Mouse (Mus musculus) neural tube, embryonic 15.5 days (tissue): ENCODE measurements around the gene Col17a1. TPM values are rescaled to one million over a fixed set of nuclear protein-coding genes. Genes with fewer than 3 reads are reported as not detected.

ENCODE experiments used
- ATAC-seq: fragments of 200-750 bp; cut with Nextera tagmentation; 2 replicates; pipeline ENCODE4 v1.8.0; 2017; ENCODE audit warnings: mild to moderate bottlenecking, moderate TSS enrichment, moderate library complexity; ENCODE audit not compliant: low FRiP score
- H3K27ac ChIP-seq: fragments of 300-500 bp; sonication (generic); replicated peaks from 2 replicates; pipeline ENCODE4 v1.5.1; 2015; ENCODE audit warnings: mild to moderate bottlenecking, inconsistent platforms
- H3K27me3 ChIP-seq: fragments of 300-500 bp; sonication (generic); replicated peaks from 2 replicates; pipeline ENCODE4 v1.6.1; 2015; ENCODE audit warnings: inconsistent platforms
- H3K36me3 ChIP-seq: fragments of 300-500 bp; sonication (generic); 2 replicates; pipeline ENCODE4 v1.6.1; 2015; ENCODE audit warnings: inconsistent platforms
- H3K4me1 ChIP-seq: fragments of 300-500 bp; sonication (generic); 2 replicates; pipeline ENCODE4 v1.6.1; 2015; ENCODE audit warnings: inconsistent platforms
- H3K4me2 ChIP-seq: fragments of 300-500 bp; sonication (generic); 2 replicates; pipeline ENCODE4 v1.6.1; 2015; ENCODE audit warnings: inconsistent platforms, mild to moderate bottlenecking, moderate library complexity
- H3K4me3 ChIP-seq: fragments of 300-500 bp; sonication (generic); replicated peaks from 2 replicates; pipeline ENCODE4 v1.5.1; 2015; ENCODE audit warnings: mild to moderate bottlenecking, inconsistent platforms
- H3K9ac ChIP-seq: fragments of 300-500 bp; sonication (generic); replicated peaks from 2 replicates; pipeline ENCODE4 v1.6.1; 2015; ENCODE audit warnings: mild to moderate bottlenecking, inconsistent platforms
- H3K9me3 ChIP-seq: fragments of 300-500 bp; sonication (generic); replicated peaks from 2 replicates; pipeline ENCODE4 v1.6.1; 2016; ENCODE audit warnings: inconsistent platforms
- WGBS: fragments of 180-500 bp; shearing (Covaris S2); methylation state at CpG from one replicate; pipeline ENCODE4 v1.1.7; 2015; ENCODE audit warnings: mixed read lengths; 5-methylcytosine and 5-hydroxymethylcytosine counted together
- polyA plus RNA-seq: library from polyadenylated mRNA; unstranded; fragments of >200 nt; fragmentation: Nextera tagmentation; extraction: Ambion mirVana; gene quantifications from 2 replicates; pipeline ENCODE4 v1.2.1, GENCODE M21; 2015

Gene Col17a1
- polyA plus RNA-seq, 1 experiment from 2014 or later, result 0.36 TPM

- Histone ChIP-seq H3K9me3 (no peaks in the 10 kb centered on the region), H3K27ac (no peak overlapping the region), H3K4me2 (no peak overlapping the region), H3K27me3 (no peaks in the 10 kb centered on the region; the same call in 1 of the 2 replicates), H3K4me1 (peaks cover 5% of the 10 kb centered on the region), H3K4me3 (no peak overlapping the region), H3K9ac (no peak overlapping the region), H3K36me3 (no peaks in the 10 kb centered on the region)
- WGBS, result 89% methylated on average over 9 of the region's 9 CpGs
- peak; percentile 8; the same call in 1 of the 2 replicates for ATAC-seq
Observed at GRCm38 (mm10) chr19:47659765-47660408, 32.0 kb downstream of the Col17a1 start.

DNA sequence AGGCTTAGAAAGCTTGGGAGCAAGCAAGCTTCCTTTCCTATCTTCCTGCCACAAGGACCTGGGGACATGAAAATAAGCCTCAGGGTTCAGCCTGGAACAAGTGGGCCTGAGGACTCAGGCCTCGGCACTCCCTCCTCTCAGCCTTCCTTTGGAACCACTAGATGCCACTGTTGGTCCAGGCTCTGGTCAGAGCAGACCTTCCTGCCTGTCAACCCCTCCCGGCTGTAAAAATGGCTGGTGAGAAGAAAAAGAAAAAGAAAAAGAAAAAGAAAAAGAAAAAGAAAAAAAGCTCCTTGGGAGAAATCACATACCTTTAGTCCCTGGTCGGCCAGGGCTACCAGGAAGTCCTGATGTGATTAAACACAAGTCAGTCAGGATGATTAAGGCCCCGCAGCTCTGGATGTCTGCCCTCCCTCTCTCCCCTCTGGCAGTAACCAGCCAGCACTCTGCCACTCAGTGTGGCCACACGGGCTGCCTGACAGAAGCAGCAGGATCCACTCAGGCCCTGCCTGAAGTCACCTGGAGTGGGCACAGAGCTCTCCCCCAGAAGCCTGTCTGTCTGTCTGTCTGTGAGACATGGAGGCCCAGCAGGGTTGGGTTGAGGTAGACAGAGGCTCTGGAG lies 32.9 kb downstream of the Col17a1 start:
- Histone ChIP-seq H3K27ac (peak overlapping the region; percentile 19; the same call in 1 of the 2 replicates), H3K4me3 (no peak overlapping the region), H3K9me3 (no peaks in the 10 kb centered on the region), H3K27me3 (no peaks in the 10 kb centered on the region; the same call in 1 of the 2 replicates), H3K36me3 (no peaks in the 10 kb centered on the region), H3K9ac (0 out of 2 replicates have a peak overlapping the region, but pooled peaks have one; percentile 8), H3K4me2 (no peak overlapping the region), H3K4me1 (peaks cover 5% of the 10 kb centered on the region)
- peak; percentile 87 for ATAC-seq
- 17% methylated on average over 5 of the region's 5 CpGs for WGBS

DNA sequence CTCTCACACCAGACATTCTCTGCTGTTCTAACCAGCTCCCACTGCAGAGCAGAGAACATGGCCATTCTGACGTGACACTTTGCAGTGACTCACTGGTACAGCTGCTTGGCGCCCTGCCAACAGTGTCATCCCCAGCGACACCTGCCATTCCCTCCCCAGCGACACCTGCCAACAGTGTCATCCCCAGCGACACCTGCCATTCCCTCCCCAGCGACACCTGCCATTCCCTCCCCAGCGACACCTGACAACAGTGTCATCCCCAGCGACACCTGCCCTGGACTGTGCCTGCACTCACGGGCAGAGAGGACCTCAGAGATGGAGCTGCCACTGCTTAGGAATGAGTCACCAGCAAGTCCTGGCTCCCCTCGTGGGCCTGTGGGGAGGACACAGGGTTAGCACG lies 37.0 kb downstream of the Col17a1 start:
- no peak for ATAC-seq
- no peak overlapping the region for H3K27ac ChIP-seq

GRCm38 (mm10) chr19:47653173-47653572 lies 38.7 kb downstream of the Col17a1 start:
- no peak overlapping the region for H3K4me2 ChIP-seq
- no peaks in the 10 kb centered on the region for H3K36me3 ChIP-seq
- H3K4me3 ChIP-seq, result no peak overlapping the region
- 88% methylated on average over 8 of the region's 8 CpGs for WGBS
- H3K9me3 ChIP-seq, result no peaks in the 10 kb centered on the region
- H3K27me3 ChIP-seq, result no peaks in the 10 kb centered on the region
- H3K27ac ChIP-seq, result no peak overlapping the region
- no peak overlapping the region for H3K9ac ChIP-seq
- no peaks in the 10 kb centered on the region for H3K4me1 ChIP-seq
- ATAC-seq, result no peak

More for the DNA sequence above, 37.0 kb downstream of the Col17a1 start:
- H3K36me3 ChIP-seq, result no peaks in the 10 kb centered on the region
- no peak overlapping the region for H3K4me3 ChIP-seq
- H3K9me3 ChIP-seq, result no peaks in the 10 kb centered on the region
- WGBS, result 75% methylated on average over 11 of the region's 11 CpGs
- H3K9ac ChIP-seq, result no peak overlapping the region
- no peaks in the 10 kb centered on the region for H3K27me3 ChIP-seq
- peaks cover 5% of the 10 kb centered on the region for H3K4me1 ChIP-seq
- no peak overlapping the region for H3K4me2 ChIP-seq

DNA sequence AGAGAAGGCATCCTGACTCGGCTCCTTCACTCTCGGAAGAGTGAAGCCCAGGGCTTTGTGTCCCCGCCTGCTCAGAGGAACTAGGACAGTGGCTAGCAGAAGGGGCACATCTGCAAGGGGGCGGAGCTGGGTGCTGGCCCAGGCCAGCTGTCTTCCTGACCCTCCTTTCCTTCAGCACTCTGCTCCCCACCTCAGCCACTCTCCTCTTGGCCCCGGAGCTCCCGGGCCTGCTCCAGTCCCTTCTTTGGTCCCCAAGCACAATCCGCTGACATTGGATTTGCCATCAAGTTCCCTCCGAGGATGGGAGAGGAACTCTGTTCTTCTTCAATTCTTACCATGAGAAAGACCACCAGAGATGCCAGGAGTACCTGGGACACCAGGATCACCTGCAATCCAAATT lies 39.6 kb downstream of the Col17a1 start:
- H3K27ac ChIP-seq, result no peak overlapping the region
- H3K4me2 ChIP-seq, result no peak overlapping the region
- ATAC-seq, result no peak
- H3K4me1 ChIP-seq, result no peaks in the 10 kb centered on the region
- peaks cover 2% of the 10 kb centered on the region; the same call in 1 of the 2 replicates for H3K36me3 ChIP-seq
- H3K27me3 ChIP-seq, result no peaks in the 10 kb centered on the region
- H3K4me3 ChIP-seq, result no peak overlapping the region
- WGBS, result 73% methylated on average over 8 of the region's 8 CpGs
- H3K9me3 ChIP-seq, result no peaks in the 10 kb centered on the region
- no peak overlapping the region for H3K9ac ChIP-seq

DNA sequence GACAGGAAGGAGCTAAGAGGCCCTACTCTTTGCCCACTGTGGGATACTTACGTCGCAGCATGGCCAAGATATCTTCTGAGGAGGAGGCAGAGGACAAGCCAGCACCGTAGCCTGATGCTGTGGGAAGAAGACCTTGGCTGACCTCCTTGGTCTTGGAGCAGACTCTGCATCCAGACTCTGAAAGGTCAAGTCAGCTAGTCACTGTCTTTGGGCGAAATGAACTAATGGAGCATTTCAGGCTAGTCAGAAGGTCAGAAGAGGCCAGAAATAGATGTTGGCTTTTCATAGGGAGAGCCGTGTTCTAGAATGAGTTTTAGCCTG lies 40.8 kb downstream of the Col17a1 start:
- ATAC-seq, result no peak

DNA sequence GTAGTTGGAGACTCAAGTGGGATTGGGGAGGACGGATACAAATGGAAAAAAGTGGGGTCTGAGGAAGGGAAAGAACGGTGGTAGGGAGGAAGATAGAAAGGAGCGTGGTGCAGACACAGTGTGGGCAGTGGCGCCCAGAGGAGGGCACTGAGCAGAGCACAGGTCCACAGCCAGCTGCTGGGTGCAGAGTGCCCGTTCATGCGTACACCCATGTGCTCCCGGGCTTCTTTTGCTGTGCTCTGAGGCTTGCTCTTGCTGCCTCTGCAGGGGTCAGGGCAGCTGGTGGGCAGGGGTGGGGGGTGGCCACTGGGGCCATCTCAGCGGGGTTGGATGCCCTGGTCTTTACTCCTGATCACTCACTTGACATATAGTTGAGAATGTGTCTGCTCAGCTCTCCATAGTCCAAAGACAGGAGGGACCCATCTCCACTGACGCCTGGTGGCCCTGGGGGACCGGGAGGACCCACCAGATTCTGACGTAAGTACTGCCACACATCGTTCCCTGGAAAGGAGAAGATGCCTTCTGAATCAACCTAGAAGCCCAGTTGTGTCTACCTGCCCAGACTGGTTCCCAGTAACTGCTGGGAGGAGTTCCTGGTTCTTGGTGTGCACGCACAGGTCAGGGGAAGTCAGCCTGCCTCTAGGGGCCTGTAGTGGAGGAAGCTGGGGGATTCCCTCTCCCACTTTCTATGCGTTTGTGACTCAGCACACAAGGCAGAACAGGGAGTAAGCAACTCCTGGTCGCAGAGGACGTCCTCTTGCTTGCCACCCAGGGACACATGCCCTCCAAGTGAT lies 41.3 kb downstream of the Col17a1 start:
- WGBS, result 91% methylated on average over 16 of the region's 16 CpGs
- Histone ChIP-seq H3K9ac (no peak overlapping the region), H3K27me3 (no peaks in the 10 kb centered on the region), H3K4me1 (no peaks in the 10 kb centered on the region), H3K4me2 (no peak overlapping the region), H3K4me3 (no peak overlapping the region), H3K36me3 (peaks cover 2% of the 10 kb centered on the region; the same call in 1 of the 2 replicates), H3K9me3 (no peaks in the 10 kb centered on the region), H3K27ac (no peak overlapping the region)
- no peak for ATAC-seq

More for the DNA sequence above, 40.8 kb downstream of the Col17a1 start:
- WGBS, result 93% methylated on average over 5 of the region's 5 CpGs
- Histone ChIP-seq H3K4me1 (no peaks in the 10 kb centered on the region), H3K4me2 (no peak overlapping the region), H3K27me3 (no peaks in the 10 kb centered on the region), H3K9me3 (no peaks in the 10 kb centered on the region), H3K36me3 (peaks cover 2% of the 10 kb centered on the region; the same call in 1 of the 2 replicates), H3K4me3 (no peak overlapping the region), H3K9ac (no peak overlapping the region), H3K27ac (no peak overlapping the region)

DNA sequence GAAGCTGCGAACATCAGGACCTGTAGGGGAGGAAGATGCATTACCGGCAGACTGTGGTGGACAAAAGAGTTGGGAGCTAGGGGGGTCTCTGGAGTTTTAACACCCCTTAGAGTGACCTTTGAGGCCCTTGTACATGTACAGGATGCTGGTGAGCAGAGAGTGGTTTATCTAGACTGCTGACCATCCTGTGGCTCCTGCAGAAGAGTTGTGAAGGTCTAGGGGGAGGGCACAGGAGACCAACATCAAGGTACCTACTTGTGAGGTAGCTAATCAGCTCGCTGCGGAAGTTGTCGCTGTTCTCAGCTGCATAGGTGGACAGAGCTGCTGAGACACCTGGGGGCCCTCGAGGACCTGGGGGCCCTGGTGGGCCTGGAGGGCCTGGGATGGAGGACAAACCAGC lies 42.8 kb downstream of the Col17a1 start:
- WGBS, result 90% methylated on average over 6 of the region's 6 CpGs
- Histone ChIP-seq H3K9ac (no peak overlapping the region), H3K36me3 (peaks cover 2% of the 10 kb centered on the region; the same call in 1 of the 2 replicates), H3K9me3 (no peaks in the 10 kb centered on the region), H3K27me3 (no peaks in the 10 kb centered on the region), H3K4me1 (no peaks in the 10 kb centered on the region), H3K4me2 (no peak overlapping the region), H3K27ac (no peak overlapping the region), H3K4me3 (no peak overlapping the region)
- ATAC-seq, result no peak

- Histone ChIP-seq H3K4me1 (no peaks in the 10 kb centered on the region), H3K9ac (no peak overlapping the region), H3K4me3 (no peak overlapping the region), H3K27ac (no peak overlapping the region), H3K4me2 (no peak overlapping the region), H3K9me3 (no peaks in the 10 kb centered on the region), H3K36me3 (peaks cover 10% of the 10 kb centered on the region), H3K27me3 (no peaks in the 10 kb centered on the region)
- ATAC-seq, result no peak
- WGBS, result 92% methylated on average over 6 of the region's 6 CpGs
Observed at GRCm38 (mm10) chr19:47646508-47647120, 45.3 kb downstream of the Col17a1 start.

DNA sequence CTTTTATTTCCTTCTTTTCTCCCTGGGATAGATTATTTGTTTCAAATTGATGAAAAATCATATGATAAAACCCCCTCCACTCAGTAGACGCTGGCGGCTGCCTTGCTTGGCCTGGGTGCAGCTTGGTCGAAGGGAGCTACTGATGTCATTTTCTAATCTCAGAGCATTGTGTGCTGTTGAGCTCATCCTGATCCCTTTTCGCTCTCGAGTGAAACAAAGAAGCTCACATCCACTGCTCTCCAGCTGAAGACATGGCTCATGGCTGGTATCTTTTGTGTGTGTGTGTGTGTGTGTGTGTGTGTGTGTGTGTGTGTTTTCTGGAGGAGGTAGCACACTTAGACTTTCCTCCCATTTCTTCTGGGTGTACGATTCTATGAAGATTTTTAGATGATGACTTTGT lies 46.3 kb downstream of the Col17a1 start:
- no peak for ATAC-seq

GRCm38 (mm10) chr19:47643910-47644309 lies 48.0 kb downstream of the Col17a1 start:
- peaks cover 33% of the 10 kb centered on the region for H3K36me3 ChIP-seq
- H3K4me2 ChIP-seq, result no peak overlapping the region
- H3K4me3 ChIP-seq, result no peak overlapping the region
- H3K27me3 ChIP-seq, result no peaks in the 10 kb centered on the region
- H3K4me1 ChIP-seq, result no peaks in the 10 kb centered on the region
- ATAC-seq, result no peak
- 66% methylated on average over 2 of the region's 2 CpGs for WGBS
- H3K27ac ChIP-seq, result no peak overlapping the region
- H3K9me3 ChIP-seq, result no peaks in the 10 kb centered on the region
- no peak overlapping the region for H3K9ac ChIP-seq

More for the DNA sequence above, 46.3 kb downstream of the Col17a1 start:
- Histone ChIP-seq H3K4me3 (no peak overlapping the region), H3K9me3 (no peaks in the 10 kb centered on the region), H3K27ac (no peak overlapping the region), H3K4me1 (no peaks in the 10 kb centered on the region), H3K4me2 (no peak overlapping the region), H3K9ac (no peak overlapping the region), H3K36me3 (peaks cover 18% of the 10 kb centered on the region), H3K27me3 (no peaks in the 10 kb centered on the region)
- 74% methylated on average over 6 of the region's 6 CpGs for WGBS
